Mouse (Mus musculus): ENCODE measurements around the gene Sec22b. TPM values are rescaled to one million over a fixed set of nuclear protein-coding genes. Genes with fewer than 3 reads are reported as not detected.

Sec22b gene
- polyA plus RNA-seq, 1 experiment, result 31.1 TPM

- Histone ChIP-seq H3K4me1 (ENCODE audit: control insufficient read depth, insufficient read depth, low read length) (0 out of 2 replicates have a peak, but pooled peaks cover 3% of the 10 kb centered on the region), H3K27ac (ENCODE audit: insufficient read depth, low read depth, low read length) (no peak overlapping the region)
Observed at GRCm38 (mm10) chr3:97940511-97941204, 39.7 kb downstream of the Sec22b start.

GRCm38 (mm10) chr3:97941440-97942259, 40.7 kb downstream of the Sec22b start:
- Histone ChIP-seq H3K27me3 (replicated peaks; ENCODE audit: control insufficient read depth, insufficient read depth, low read length) (no peaks in the 10 kb centered on the region; the same call in 1 of the 2 replicates), H3K4me1 (ENCODE audit: control insufficient read depth, insufficient read depth, low read length) (0 out of 2 replicates have a peak, but pooled peaks cover 3% of the 10 kb centered on the region), H3K4me3 (ENCODE audit: insufficient read depth, low read depth, low read length) (no peak overlapping the region), H3K36me3 (ENCODE audit: control insufficient read depth, insufficient read depth, low read length) (no peaks in the 10 kb centered on the region), H3K27ac (ENCODE audit: insufficient read depth, low read depth, low read length) (no peak overlapping the region)
- no peak for TF ChIP-seq POLR2A (IDR thresholded peaks at IDR 0.05; ENCODE audit: low read depth, low read length)
- TF ChIP-seq CTCF (conservative IDR thresholded peaks at IDR 0.05; ENCODE audit: insufficient read depth, insufficient read length, low read depth, low read length), result no peak
- DNase-seq, result no peak
- WGBS, result 54% methylated on average over 11 of the region's 11 CpGs

More at GRCm38 (mm10) chr3:97940511-97941204, 39.7 kb downstream of the Sec22b start:
- no peak for DNase-seq
- no peak for TF ChIP-seq POLR2A (IDR thresholded peaks at IDR 0.05; ENCODE audit: low read depth, low read length)
- 82% methylated on average over 9 of the region's 9 CpGs for WGBS
- Histone ChIP-seq H3K36me3 (ENCODE audit: control insufficient read depth, insufficient read depth, low read length) (no peaks in the 10 kb centered on the region), H3K4me3 (ENCODE audit: insufficient read depth, low read depth, low read length) (no peak overlapping the region), H3K27me3 (replicated peaks; ENCODE audit: control insufficient read depth, insufficient read depth, low read length) (no peaks in the 10 kb centered on the region)

DNA sequence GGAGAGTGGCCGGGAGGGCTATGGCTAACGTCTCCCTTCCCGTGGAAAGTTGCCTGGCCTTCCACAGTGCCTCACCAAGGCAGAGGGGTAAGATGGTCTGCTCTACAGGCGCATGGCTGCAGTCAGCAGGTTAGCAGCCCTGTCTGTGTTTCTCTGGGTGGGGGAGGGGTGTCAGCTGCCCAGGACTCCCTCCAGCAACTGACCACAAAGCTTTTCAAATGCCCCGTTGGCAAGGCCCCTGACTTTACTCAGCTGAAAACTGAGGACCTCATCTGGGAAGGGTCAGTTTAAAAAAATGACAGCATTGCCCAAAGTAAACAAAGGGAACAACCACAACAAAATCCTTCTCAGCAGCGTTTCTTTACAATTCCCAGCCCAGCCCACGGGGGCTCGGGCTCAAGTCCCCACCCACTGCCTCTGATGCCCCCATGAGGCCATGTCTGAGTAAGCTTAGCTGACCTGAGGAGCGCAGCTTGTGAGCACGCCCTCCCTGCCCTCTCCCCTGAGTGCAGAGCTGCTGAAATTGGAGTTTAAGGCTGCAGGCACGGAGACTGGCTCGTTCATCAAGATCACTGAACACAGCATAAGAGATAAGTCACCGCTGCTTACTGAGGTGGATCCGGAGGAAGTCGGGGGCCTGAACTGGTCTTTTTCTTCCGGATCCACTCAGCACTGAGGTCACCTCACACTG, 41.4 kb downstream of the Sec22b start:
- no peaks in the 10 kb centered on the region for H3K36me3 ChIP-seq (ENCODE audit: control insufficient read depth, insufficient read depth, low read length)
- DNase-seq, result peak; percentile 19
- WGBS, result 17% methylated on average over 16 of the region's 16 CpGs
- H3K4me3 ChIP-seq (ENCODE audit: insufficient read depth, low read depth, low read length), result no peak overlapping the region; the same call in 1 of the 2 replicates
- H3K4me1 ChIP-seq (ENCODE audit: control insufficient read depth, insufficient read depth, low read length), result 0 out of 2 replicates have a peak, but pooled peaks cover 3% of the 10 kb centered on the region
- H3K27me3 ChIP-seq (replicated peaks; ENCODE audit: control insufficient read depth, insufficient read depth, low read length), result no peaks in the 10 kb centered on the region; the same call in 1 of the 2 replicates
- H3K27ac ChIP-seq (ENCODE audit: insufficient read depth, low read depth, low read length), result peak overlapping the region; percentile 19; the same call in 1 of the 2 replicates
- TF ChIP-seq POLR2A (IDR thresholded peaks at IDR 0.05; ENCODE audit: low read depth, low read length) (no peak), CTCF (conservative IDR thresholded peaks at IDR 0.05; ENCODE audit: insufficient read depth, insufficient read length, low read depth, low read length) (no peak)

DNA sequence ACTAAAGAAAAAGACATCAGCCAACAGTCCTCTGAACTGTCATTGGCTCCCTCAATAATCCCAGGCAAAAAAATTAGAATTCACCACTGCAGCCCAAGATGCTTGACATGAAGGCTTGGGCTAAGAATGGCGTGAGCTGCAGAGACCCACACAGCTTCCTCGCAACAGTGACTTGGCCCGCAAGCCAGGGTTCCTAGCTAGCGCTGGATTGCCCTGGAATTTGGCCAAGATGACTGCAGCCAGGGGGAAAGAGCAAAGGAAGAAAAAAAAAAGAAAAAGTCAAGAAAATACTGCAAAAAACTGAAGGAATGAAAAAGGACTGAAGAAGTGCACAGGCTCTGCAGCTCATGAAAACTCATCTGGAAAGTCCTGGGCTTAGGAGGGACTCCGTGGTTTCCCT, 43.5 kb downstream of the Sec22b start:
- Histone ChIP-seq H3K4me1 (ENCODE audit: control insufficient read depth, insufficient read depth, low read length) (0 out of 2 replicates have a peak, but pooled peaks cover 3% of the 10 kb centered on the region), H3K4me3 (ENCODE audit: insufficient read depth, low read depth, low read length) (no peak overlapping the region), H3K27me3 (replicated peaks; ENCODE audit: control insufficient read depth, insufficient read depth, low read length) (no peaks in the 10 kb centered on the region; the same call in 1 of the 2 replicates), H3K27ac (ENCODE audit: insufficient read depth, low read depth, low read length) (no peak overlapping the region), H3K36me3 (ENCODE audit: control insufficient read depth, insufficient read depth, low read length) (no peaks in the 10 kb centered on the region)
- DNase-seq, result peak; percentile 60
- TF ChIP-seq POLR2A (IDR thresholded peaks at IDR 0.05; ENCODE audit: low read depth, low read length), result no peak
- TF ChIP-seq CTCF (conservative IDR thresholded peaks at IDR 0.05; ENCODE audit: insufficient read depth, insufficient read length, low read depth, low read length), result no peak
- WGBS, result 31% methylated on average over 5 of the region's 5 CpGs

GRCm38 (mm10) chr3:97946439-97946838, 45.4 kb downstream of the Sec22b start:
- Histone ChIP-seq H3K27ac (ENCODE audit: insufficient read depth, low read depth, low read length) (no peak overlapping the region), H3K36me3 (ENCODE audit: control insufficient read depth, insufficient read depth, low read length) (no peaks in the 10 kb centered on the region), H3K27me3 (replicated peaks; ENCODE audit: control insufficient read depth, insufficient read depth, low read length) (no peaks in the 10 kb centered on the region; the same call in 1 of the 2 replicates), H3K4me1 (ENCODE audit: control insufficient read depth, insufficient read depth, low read length) (0 out of 2 replicates have a peak, but pooled peaks cover 3% of the 10 kb centered on the region), H3K4me3 (ENCODE audit: insufficient read depth, low read depth, low read length) (no peak overlapping the region)
- no peak for DNase-seq
- 66% methylated on average over 4 of the region's 4 CpGs for WGBS
- TF ChIP-seq CTCF (conservative IDR thresholded peaks at IDR 0.05; ENCODE audit: insufficient read depth, insufficient read length, low read depth, low read length), result no peak
- no peak for TF ChIP-seq POLR2A (IDR thresholded peaks at IDR 0.05; ENCODE audit: low read depth, low read length)

DNA sequence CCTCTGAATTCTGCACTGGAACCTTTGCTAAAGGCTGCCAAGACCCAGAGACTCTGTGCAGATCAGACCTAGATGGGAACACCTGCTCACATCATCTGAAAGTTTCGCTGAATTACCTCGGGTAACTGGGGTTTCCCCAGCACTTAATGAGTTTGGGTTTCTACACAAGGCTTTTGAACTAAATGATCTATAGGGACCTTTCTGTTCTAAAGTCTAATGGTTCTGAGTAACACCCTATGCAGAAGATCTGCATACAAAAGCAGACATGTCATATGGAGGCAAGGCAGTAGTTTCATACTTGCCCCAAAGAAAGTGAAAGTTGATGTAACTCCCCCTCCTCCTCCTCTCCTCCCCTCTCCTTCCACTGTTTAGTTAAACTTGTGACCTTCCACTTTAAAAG, 47.5 kb downstream of the Sec22b start:
- no peak for DNase-seq
- Histone ChIP-seq H3K27me3 (replicated peaks; ENCODE audit: control insufficient read depth, insufficient read depth, low read length) (no peaks in the 10 kb centered on the region; the same call in 1 of the 2 replicates), H3K27ac (ENCODE audit: insufficient read depth, low read depth, low read length) (no peak overlapping the region), H3K36me3 (ENCODE audit: control insufficient read depth, insufficient read depth, low read length) (no peaks in the 10 kb centered on the region), H3K4me3 (ENCODE audit: insufficient read depth, low read depth, low read length) (no peak overlapping the region), H3K4me1 (ENCODE audit: control insufficient read depth, insufficient read depth, low read length) (no peaks in the 10 kb centered on the region)
- 75% methylated on average over 2 of the region's 2 CpGs for WGBS
- no peak for TF ChIP-seq POLR2A (IDR thresholded peaks at IDR 0.05; ENCODE audit: low read depth, low read length)
- no peak for TF ChIP-seq CTCF (conservative IDR thresholded peaks at IDR 0.05; ENCODE audit: insufficient read depth, insufficient read length, low read depth, low read length)

Measured in kidney, adult 2 months (tissue).